Mouse (Mus musculus) midbrain, embryonic 12.5 days (tissue): ENCODE measurements around the gene Supt5. TPM values are rescaled to one million over a fixed set of nuclear protein-coding genes. Genes with fewer than 3 reads are reported as not detected.
A peak's percentile ranks its signal among the peaks of the same experiment; 100 is the strongest.

Experiments
- ATAC-seq: fragments of 200-750 bp; cut with Nextera tagmentation; 2 replicates; pipeline ENCODE4 v1.8.0; 2017; ENCODE audit warnings: low read depth, moderate TSS enrichment, moderate library complexity; ENCODE audit not compliant: low FRiP score
- H3K27ac ChIP-seq: fragments of 300-500 bp; sonication (generic); replicated peaks from 2 replicates; pipeline ENCODE4 v1.5.1; 2016; ENCODE audit warnings: mild to moderate bottlenecking
- H3K27me3 ChIP-seq: fragments of 300-500 bp; sonication (generic); 2 replicates; pipeline ENCODE4 v1.6.1; 2016; ENCODE audit warnings: mild to moderate bottlenecking
- H3K36me3 ChIP-seq: fragments of 300-500 bp; sonication (generic); 2 replicates; pipeline ENCODE4 v1.6.1; 2016
- H3K4me1 ChIP-seq: fragments of 300-500 bp; sonication (generic); 2 replicates; pipeline ENCODE4 v1.6.1; 2016
- H3K4me2 ChIP-seq: fragments of 300-500 bp; sonication (generic); replicated peaks from 2 replicates; pipeline ENCODE4 v1.6.1; 2016; ENCODE audit warnings: mild to moderate bottlenecking, moderate library complexity
- H3K4me3 ChIP-seq: fragments of 300-500 bp; sonication (generic); 2 replicates; pipeline ENCODE4 v1.5.1; 2016; ENCODE audit warnings: mild to moderate bottlenecking
- H3K9ac ChIP-seq: fragments of 300-500 bp; sonication (generic); replicated peaks from 2 replicates; pipeline ENCODE4 v1.6.1; 2016; ENCODE audit warnings: mild to moderate bottlenecking, moderate library complexity
- H3K9me3 ChIP-seq: fragments of 300-500 bp; sonication (generic); 2 replicates; pipeline ENCODE4 v1.6.1; 2016; ENCODE audit warnings: mild to moderate bottlenecking
- WGBS: fragments of 180-500 bp; shearing (Covaris S2); methylation state at CpG from one replicate; pipeline ENCODE4 v1.1.7; 2016; 5-methylcytosine and 5-hydroxymethylcytosine counted together
- polyA plus RNA-seq: library from polyadenylated mRNA; unstranded; fragments of >200 nt; fragmentation: Nextera tagmentation; extraction: Ambion mirVana; gene quantifications from 2 replicates; pipeline ENCODE4 v1.2.1, GENCODE M21; 2016

Gene Supt5
- polyA plus RNA-seq, 1 experiment from 2014 or later: 105 TPM

DNA sequence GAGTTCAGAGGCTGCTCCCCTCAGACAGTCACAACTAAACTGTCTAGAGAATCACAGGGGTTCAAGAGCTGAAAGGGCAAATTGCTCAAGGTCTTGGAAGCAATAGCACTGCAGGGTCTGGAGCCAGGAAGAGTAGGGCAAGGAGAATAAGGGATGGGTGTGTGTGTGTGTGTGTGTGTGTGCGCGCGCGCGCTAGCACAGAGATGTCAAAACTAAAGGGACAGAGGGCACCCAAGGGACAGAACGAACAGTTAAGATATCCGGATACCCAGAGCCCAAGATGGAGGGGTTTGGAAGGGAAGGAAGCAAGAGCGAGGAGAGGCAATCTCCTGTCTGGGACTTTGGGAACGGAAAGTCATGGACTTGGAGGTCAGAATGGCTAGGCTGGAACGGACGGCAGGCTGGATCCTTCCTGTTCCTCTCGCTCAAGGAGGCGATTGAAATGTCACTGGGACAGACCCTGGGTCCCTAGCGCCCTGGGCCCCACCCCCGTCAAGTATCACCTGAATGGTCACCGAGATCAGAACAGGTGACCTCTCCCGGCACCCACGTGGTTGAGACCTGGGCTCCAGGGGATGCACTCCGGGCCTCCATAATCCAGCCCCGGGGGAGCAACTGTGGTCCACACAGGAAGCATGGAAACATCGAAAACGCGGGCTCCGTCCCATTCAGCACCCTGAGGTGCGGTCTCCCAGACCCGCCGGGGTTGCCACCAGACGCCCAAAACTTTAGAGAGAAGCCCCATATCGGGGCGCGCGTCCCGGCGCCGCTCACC is 27.2 kb downstream of the Supt5 start:
- H3K4me1 ChIP-seq: peaks cover 17% of the 10 kb centered on the region
- H3K27me3 ChIP-seq: no peaks in the 10 kb centered on the region
- peak; percentile 73 for ATAC-seq
- 8% methylated on average over 35 of the region's 35 CpGs for WGBS
- peak overlapping the region; percentile 97 for H3K4me3 ChIP-seq
- peak overlapping the region; percentile 91 for H3K4me2 ChIP-seq
- H3K9ac ChIP-seq: peak overlapping the region; percentile 92
- no peaks in the 10 kb centered on the region for H3K9me3 ChIP-seq
- H3K36me3 ChIP-seq: peaks cover 63% of the 10 kb centered on the region
- peak overlapping the region; percentile 77 for H3K27ac ChIP-seq

DNA sequence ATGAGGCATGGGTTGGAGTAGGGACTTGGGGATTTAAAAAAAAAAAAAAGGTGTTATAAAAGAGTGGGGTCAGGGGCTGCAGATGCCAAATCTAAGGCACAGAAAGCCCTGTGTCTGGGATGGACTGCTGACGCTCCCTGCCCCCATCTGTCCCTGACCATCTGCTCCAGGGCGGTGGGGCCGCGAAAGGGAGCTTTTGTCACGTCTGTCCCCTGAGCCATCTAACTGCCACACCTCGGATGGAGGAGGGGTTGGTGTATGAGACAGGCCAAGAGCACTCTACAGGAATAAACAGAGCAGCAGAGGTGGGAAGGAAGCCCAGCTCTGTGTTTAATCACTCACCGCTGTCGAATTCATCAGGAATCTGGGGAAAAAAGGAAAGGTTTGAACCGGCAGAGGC is 28.8 kb downstream of the Supt5 start:
- peak; percentile 41 for ATAC-seq
- Histone ChIP-seq H3K4me2 (peak overlapping the region; percentile 91), H3K9ac (0 out of 2 replicates have a peak overlapping the region, but pooled peaks have one; percentile 31), H3K27ac (peak overlapping the region; percentile 75), H3K4me1 (peaks cover 17% of the 10 kb centered on the region), H3K9me3 (no peaks in the 10 kb centered on the region), H3K36me3 (peaks cover 63% of the 10 kb centered on the region), H3K27me3 (no peaks in the 10 kb centered on the region), H3K4me3 (peak overlapping the region; percentile 97; the same call in 1 of the 2 replicates)
- 48% methylated on average over 9 of the region's 9 CpGs for WGBS

DNA sequence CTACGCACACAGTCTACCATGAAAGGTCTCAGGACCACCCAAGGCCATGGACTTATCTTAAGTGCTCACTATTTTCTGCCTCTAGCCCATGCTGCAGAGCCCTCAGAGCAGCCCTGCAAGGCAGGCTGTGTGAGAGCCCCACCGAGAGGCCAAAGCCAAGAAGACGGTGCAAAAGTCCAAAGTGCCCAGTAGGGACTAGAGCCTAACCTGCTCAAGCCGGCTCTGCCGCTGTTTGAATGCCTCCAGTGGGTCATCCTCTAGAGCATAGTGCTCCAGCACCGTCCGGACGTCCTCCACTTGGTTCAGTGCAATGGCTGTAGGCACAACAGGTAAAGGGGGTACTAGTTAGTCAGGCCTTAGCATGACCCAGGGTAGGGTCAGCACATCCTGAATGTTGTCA is 32.3 kb downstream of the Supt5 start:
- peaks cover 55% of the 10 kb centered on the region for H3K36me3 ChIP-seq

DNA sequence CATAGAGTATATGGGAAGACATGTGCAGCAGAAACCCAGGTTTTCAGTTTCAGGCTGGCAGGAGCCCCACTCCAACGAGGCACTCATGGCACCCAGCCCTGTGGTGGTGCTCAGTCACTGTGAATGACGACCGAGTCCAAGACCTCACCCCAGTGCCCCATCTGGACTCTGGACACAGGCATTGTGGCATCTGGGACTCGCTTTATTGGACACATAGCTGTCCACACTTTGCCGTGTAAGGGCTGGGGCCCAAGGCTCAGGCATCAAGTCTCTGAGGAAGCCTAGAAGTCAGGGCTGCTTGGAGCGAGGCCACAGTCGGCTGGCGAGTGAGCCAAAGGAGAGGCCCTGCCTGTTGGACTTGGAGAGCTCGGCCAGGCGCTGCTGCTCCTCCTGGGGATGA is 32.9 kb downstream of the Supt5 start:
- Histone ChIP-seq H3K4me1 (peaks cover 39% of the 10 kb centered on the region), H3K27me3 (peaks cover 9% of the 10 kb centered on the region; the same call in 1 of the 2 replicates), H3K4me3 (no peak overlapping the region), H3K4me2 (no peak overlapping the region), H3K36me3 (peaks cover 55% of the 10 kb centered on the region), H3K9ac (no peak overlapping the region), H3K27ac (no peak overlapping the region), H3K9me3 (no peaks in the 10 kb centered on the region)
- 90% methylated on average over 10 of the region's 10 CpGs for WGBS
- ATAC-seq: no peak

More for the DNA sequence above, 32.3 kb downstream of the Supt5 start:
- peaks cover 41% of the 10 kb centered on the region for H3K4me1 ChIP-seq
- ATAC-seq: no peak
- peaks cover 5% of the 10 kb centered on the region; the same call in 1 of the 2 replicates for H3K27me3 ChIP-seq
- no peak overlapping the region for H3K4me3 ChIP-seq
- no peak overlapping the region for H3K4me2 ChIP-seq
- H3K9me3 ChIP-seq: no peaks in the 10 kb centered on the region
- H3K9ac ChIP-seq: no peak overlapping the region
- no peak overlapping the region for H3K27ac ChIP-seq
- WGBS: 97% methylated on average over 8 of the region's 8 CpGs

DNA sequence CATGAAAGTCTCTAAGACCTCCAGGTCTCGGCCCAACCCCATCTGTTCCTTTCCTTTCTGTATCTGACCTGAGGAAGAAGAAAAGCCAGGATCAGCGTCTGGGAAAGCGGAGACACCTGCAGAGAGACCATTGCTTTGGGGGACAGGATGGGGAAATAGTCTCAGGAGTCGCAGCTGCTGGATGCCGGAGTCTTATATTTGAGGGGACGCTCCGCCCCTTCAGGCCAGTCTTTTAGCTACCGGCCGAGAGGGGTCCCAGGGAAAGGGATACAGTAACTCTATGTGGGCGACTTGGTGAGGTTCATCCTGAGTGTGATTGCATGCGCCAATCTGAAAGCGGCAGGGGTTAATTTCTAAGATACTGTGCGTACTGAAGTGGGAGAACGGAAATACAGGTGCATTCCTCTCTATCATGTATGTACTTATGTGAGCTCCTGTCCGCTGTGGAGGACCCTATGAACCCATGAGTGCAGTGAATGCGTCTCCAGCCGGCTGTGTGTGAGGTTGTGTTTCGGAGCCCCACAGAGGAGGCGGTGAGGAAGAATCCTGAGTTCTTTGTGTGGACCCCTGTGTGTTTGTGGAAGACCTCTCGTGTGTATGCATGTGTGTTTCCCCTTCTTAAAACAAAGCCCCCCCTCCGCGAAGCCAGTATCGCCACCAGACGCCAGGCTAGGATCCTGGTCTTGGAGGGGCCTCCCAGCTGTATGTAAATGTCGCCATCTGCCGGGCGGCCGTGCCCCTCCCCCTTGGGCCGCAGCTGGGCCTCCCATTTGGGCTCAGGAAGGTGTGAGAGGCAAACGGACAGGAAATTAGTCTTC is 36.7 kb downstream of the Supt5 start, which contains the start of gene Dll3:
Gene Dll3 (minus strand): TSS at position 623 of the 818 bp plus-strand sequence.
- H3K4me1 ChIP-seq: peaks cover 40% of the 10 kb centered on the region
- H3K27me3 ChIP-seq: peaks cover 36% of the 10 kb centered on the region
- peak; percentile 83 for ATAC-seq
- under 1% methylated on average over 30 of the region's 30 CpGs for WGBS
- H3K36me3 ChIP-seq: peaks cover 36% of the 10 kb centered on the region
- peak within 1 kb of the TSS; percentile 53 for H3K4me3 ChIP-seq
- H3K4me2 ChIP-seq: peak within 1 kb of the TSS; percentile 66
- H3K27ac ChIP-seq: peak within 1 kb of the TSS; percentile 92
- H3K9me3 ChIP-seq: no peaks in the 10 kb centered on the region
- H3K9ac ChIP-seq: peak within 1 kb of the TSS; percentile 75

DNA sequence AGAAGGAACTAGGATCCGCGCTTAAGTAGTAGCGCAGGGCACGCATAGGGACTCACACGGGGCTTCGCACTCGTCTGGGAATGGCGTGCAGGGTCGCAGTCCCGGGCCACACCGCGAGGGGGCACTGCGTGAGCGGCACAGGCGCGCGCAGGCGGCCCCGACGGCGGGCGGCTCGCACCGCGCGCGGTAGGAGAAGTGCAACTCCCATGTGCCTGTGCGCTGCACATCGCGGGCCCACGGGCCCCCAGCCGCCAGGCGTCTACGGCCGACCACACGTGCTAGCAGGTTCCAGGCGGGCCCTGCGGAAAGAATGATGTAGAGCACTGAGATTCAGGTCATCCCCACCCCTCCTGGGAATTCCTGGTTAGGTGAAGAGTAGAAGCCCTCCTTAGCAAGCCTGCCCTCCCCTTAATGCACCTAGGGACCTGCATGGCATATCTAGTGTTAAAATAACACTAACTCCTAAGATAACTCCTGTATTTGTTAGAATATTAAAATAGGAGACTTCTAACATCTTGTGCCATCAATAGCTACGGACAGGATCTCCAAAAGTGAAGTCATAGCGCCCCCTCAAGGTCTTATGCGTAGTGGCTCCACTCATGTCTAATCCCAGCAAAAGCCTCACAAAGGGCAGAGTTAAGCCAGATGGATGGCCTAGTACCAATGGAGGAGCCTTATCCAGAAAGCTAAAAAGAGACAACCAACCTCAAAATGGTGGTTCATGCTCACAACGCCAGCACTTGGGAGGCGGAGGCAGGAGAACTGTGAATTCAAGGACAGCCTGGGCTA is 39.5 kb downstream of the Supt5 start:
- peak overlapping the region; percentile 32 for H3K27ac ChIP-seq

DNA sequence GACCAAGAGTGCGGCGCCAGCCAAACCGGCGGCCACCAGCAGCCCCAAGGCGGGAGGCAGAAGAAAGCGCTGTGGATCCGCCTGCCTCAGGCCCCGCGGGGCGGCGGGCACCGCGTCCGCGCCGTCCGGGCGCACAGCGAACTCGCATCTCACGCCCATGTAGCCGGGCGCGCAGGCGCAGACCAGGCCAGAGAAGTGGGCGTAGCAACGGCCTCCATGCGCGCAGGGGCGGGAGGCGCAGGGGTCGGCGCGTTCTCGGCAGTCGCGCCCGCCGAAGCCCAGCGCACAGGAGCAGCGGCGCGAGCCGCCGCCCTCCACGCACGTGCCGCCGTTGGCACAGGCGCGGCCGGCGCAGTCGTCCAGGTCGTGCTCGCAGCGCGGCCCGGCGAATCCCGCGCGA is 44.1 kb downstream of the Supt5 start:
- under 1% methylated on average over 59 of the region's 63 CpGs for WGBS
- ATAC-seq: peak; percentile 62
- H3K4me2 ChIP-seq: peak overlapping the region; percentile 75
- peaks cover 92% of the 10 kb centered on the region for H3K27me3 ChIP-seq
- peaks cover 18% of the 10 kb centered on the region; the same call in 1 of the 2 replicates for H3K36me3 ChIP-seq
- peak overlapping the region; percentile 51 for H3K4me3 ChIP-seq
- H3K4me1 ChIP-seq: peaks cover 46% of the 10 kb centered on the region
- H3K27ac ChIP-seq: no peak overlapping the region
- no peaks in the 10 kb centered on the region for H3K9me3 ChIP-seq
- H3K9ac ChIP-seq: peak overlapping the region; percentile 52

More for the DNA sequence above, 39.5 kb downstream of the Supt5 start:
- H3K4me1 ChIP-seq: peaks cover 57% of the 10 kb centered on the region
- no peak for ATAC-seq
- peaks cover 18% of the 10 kb centered on the region; the same call in 1 of the 2 replicates for H3K36me3 ChIP-seq
- peaks cover 63% of the 10 kb centered on the region for H3K27me3 ChIP-seq
- no peaks in the 10 kb centered on the region for H3K9me3 ChIP-seq
- H3K9ac ChIP-seq: peak overlapping the region; percentile 41
- H3K4me2 ChIP-seq: peak overlapping the region; percentile 66
- WGBS: 10% methylated on average over 39 of the region's 43 CpGs
- H3K4me3 ChIP-seq: peak overlapping the region; percentile 53

DNA sequence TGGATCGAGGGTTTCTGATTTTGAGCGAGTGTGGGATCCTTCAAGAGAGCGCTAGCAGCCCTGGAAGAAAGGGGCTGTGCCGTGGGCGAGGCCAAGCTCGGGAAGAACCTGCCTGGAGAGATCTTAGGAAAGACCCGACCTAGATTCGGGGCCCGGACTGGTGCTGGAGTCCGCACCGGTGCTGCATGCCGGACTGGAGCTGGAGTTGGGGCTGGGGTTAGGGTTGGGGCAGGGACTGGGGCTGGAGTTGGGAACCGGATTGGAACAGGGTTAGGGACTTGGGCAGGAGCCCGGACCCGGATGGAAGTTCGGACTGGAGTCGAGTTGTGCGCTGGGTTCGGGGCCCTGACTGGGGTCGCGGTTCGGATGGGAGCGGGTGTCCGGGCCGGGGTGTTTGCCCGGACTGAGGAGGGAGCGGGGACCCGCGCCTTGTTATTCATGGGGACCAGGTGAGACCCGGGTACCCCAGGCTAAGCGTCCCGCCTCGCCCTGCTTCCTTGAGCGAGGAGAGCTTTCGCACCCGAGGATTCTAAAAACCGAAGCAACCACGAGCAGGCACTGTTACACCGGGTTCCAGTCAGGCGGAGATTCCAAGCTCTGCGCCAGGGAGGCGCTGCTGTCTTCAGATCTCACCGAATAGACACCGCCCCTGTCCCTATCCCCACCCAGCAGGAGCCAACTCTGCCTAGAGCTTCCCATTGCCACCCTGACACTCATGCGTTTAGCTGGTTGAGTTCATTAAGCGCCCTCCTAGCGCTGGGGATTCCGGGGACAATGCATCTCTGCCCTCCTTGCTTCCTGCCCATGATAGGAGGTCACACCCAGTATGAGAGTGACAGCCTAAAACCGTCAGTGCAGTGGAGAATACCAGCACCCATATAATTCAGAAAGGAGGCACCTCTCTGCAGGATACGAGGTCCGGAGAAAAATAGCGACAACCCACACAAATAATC is 47.6 kb downstream of the Supt5 start, which contains the start of gene Selenov:
Gene Selenov (minus strand): TSS at position 549 of the 953 bp plus-strand sequence.
- Histone ChIP-seq H3K4me3 (peak within 1 kb of the TSS; percentile 31), H3K9me3 (no peaks in the 10 kb centered on the region), H3K9ac (peak within 1 kb of the TSS; percentile 35; the same call in 1 of the 2 replicates), H3K27ac (no peak within 1 kb of the TSS), H3K27me3 (peaks cover 79% of the 10 kb centered on the region), H3K36me3 (peaks cover under 1% of the 10 kb centered on the region; the same call in 1 of the 2 replicates), H3K4me2 (peak within 1 kb of the TSS; percentile 50), H3K4me1 (peaks cover 35% of the 10 kb centered on the region)
- under 1% methylated on average over 51 of the region's 52 CpGs for WGBS
- peak; percentile 28; the same call in 1 of the 2 replicates for ATAC-seq

DNA sequence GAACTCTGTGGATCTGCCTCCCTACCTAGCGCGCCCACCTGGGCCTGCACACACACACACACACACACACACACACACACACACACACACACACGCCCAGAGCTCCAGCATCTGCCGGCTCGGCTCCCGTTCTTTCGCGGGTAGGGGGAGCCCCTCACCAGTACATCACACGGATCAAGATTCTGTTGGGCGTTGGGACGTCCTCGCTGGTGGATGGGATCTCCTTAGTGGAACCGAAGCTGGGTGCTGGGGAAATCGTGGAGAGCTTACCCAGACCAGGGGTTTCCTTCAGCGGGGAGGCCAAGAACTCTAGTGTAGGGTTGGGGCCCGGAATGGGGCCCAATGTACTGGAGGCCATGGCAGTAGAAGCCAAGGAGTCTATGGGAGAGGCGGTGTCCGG is 48.4 kb downstream of the Supt5 start:
- H3K27ac ChIP-seq: no peak overlapping the region

DNA sequence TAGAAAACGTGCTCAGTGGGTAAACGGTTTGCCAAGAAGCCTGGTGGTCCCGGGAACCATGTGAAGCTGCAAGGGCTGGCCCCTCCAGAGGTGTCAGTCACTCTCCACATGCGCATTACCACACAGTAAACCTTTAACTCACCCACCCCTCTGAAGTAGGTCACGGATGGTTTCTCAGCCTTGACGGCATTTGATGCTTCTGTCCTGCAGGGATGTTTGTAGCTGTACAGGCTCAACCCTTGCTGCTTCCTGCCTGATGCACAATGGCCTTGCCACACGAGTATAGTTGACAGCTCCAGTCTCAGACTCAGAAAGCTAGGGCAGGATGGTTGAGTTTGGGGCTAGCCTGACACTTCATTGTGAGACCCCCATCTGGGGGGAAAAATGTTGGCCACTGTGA is 57.9 kb downstream of the Supt5 start:
- Histone ChIP-seq H3K27ac (no peak overlapping the region), H3K9me3 (no peaks in the 10 kb centered on the region), H3K4me1 (peaks cover 14% of the 10 kb centered on the region), H3K36me3 (no peaks in the 10 kb centered on the region), H3K27me3 (no peaks in the 10 kb centered on the region), H3K4me2 (no peak overlapping the region), H3K4me3 (no peak overlapping the region), H3K9ac (no peak overlapping the region)
- no peak for ATAC-seq
- WGBS: 80% methylated on average over 7 of the region's 7 CpGs

More for the DNA sequence above, 48.4 kb downstream of the Supt5 start:
- Histone ChIP-seq H3K4me1 (peaks cover 34% of the 10 kb centered on the region), H3K27me3 (peaks cover 71% of the 10 kb centered on the region), H3K9ac (peak overlapping the region; percentile 35; the same call in 1 of the 2 replicates), H3K36me3 (no peaks in the 10 kb centered on the region; the same call in 1 of the 2 replicates), H3K4me3 (peak overlapping the region; percentile 31), H3K9me3 (no peaks in the 10 kb centered on the region), H3K4me2 (peak overlapping the region; percentile 50)
- 1% methylated on average over 16 of the region's 18 CpGs for WGBS
- peak; percentile 25; the same call in 1 of the 2 replicates for ATAC-seq
